Mouse (Mus musculus) kidney, adult 8-10 months (tissue): Measurements from ENCODE around the gene Tbx5.
"Not testable (repeated sequence)": the region's sequence is repeated elsewhere in the genome, so short reads cannot be mapped to it uniquely, and the experiment has no call there.

ENCODE experiments used
- DNase-seq, 2 experiments: peaks; one replicate each; pipeline ENCODE4 v3.0.0; 2022

The Tbx5 gene

DNA sequence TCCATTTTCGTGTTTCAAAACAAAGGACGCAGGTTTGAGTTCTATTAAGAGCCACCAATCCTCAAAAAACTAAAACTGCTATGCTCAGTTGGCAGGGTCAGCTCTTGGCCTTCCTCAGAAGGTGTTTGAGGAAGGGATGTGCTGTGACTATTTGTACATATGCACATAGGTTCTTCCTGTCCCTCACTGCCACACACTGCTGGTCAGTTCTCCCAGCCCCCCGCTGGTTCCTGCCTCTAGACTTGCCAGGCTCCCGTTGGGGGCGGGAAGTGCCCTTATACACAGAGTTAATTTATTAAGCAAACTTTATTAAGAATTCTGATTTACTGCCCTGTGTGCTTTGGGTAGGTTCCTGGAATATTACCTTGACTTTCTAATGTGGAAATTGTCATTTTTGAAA lies 11.9 kb downstream of the Tbx5 start:
- no peak for DNase-seq

GRCm38 (mm10) chr5:119844994-119845393 lies 12.5 kb downstream of the Tbx5 start:
- DNase-seq: peak in 1 of 2 experiments; percentile 1

DNA sequence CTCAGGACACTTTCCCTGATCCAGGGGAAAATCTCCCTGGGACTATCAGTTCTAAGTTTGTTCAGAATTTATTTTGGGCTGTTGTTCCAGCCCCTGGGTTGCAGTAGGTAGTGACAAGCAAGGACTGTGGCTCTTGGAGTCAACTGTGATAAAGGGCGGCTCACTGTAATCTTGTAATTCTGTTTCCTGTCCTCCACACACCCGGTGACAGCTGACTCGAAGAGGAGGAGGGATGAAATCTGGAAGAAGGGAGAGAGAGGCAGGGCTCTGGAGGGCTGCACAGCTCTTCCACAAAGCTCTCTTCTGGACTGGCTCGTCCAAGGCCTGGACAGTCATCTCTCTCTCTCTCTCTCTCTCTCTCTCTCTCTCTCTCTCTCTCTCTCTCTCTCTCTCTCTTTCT lies 24.6 kb downstream of the Tbx5 start:
- no peak for DNase-seq

GRCm38 (mm10) chr5:119861301-119861700 lies 28.8 kb downstream of the Tbx5 start:
- DNase-seq: no peak

- no peak for DNase-seq
Measured at GRCm38 (mm10) chr5:119862431-119862830, 30.0 kb downstream of the Tbx5 start.

- DNase-seq: no peak
Measured at GRCm38 (mm10) chr5:119866277-119867235, 34.1 kb downstream of the Tbx5 start.

DNA sequence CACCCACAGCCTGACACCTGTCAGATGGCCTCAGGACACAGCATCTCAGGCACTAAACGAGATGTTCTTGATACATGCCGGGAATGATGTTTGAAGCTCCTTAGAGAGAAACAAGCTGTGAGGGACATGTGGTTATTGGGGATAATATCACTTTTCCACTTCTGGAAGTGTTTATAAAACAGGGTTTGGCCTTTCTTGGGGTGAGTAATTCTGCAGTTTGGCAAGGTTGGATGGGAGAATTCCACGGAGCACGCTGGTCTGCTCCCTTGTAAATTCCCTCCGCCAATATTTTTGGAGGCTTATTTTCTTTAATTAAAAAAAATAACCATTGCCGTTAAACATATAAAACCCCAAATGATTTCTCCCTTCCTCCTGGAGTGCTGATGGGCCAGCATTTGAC lies 35.5 kb downstream of the Tbx5 start:
- DNase-seq: no peak

- DNase-seq: no peak
Measured at GRCm38 (mm10) chr5:119875421-119875820, 43.0 kb downstream of the Tbx5 start.

- DNase-seq: peak in 1 of 2 experiments; percentile 1
Measured at GRCm38 (mm10) chr5:119877185-119877584, 44.7 kb downstream of the Tbx5 start.

DNA sequence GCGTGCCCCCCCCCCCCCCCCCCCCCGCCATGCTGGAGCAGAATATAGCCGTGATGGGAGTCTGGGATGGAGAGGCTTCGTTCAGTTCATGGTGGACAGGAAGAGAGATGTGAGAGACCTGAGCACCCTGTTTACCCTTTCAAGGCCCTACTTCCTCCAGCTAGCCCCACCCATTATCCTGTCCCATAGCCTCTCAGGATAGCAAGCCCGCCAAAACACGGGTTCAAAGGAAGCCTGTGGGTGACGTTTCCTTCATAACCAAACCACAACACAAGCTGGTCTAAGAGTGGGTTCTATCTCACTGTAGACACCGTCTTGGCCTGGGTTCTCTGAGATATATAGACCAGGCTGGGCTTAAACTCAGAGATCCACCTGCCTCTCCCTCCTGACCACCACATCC lies 53.1 kb downstream of the Tbx5 start:
- DNase-seq: no peak

GRCm38 (mm10) chr5:119887381-119887780 lies 54.9 kb downstream of the Tbx5 start:
- DNase-seq: no peak

- DNase-seq: no peak
Measured at GRCm38 (mm10) chr5:119891960-119892359, 59.5 kb downstream of the Tbx5 start.

DNA sequence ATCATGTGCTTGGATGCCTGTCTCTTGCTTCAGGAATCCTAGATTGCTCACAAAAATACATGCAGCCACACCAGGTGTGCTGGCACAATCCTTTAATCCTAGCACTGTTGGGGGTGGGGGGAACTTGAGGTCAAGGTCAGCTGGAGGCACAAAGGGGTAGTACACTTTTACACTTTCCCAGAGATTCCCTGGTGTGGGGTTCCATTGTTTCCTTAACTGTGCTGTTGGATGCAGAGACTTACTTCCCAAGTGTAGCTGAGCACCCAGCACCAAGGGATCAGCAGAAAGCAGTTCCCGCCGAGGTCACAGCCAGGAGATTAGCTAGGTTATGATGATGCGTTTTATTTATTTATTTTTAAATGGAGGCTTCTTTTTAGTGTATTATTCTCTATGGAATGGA lies 60.6 kb downstream of the Tbx5 start:
- DNase-seq: no peak

DNA sequence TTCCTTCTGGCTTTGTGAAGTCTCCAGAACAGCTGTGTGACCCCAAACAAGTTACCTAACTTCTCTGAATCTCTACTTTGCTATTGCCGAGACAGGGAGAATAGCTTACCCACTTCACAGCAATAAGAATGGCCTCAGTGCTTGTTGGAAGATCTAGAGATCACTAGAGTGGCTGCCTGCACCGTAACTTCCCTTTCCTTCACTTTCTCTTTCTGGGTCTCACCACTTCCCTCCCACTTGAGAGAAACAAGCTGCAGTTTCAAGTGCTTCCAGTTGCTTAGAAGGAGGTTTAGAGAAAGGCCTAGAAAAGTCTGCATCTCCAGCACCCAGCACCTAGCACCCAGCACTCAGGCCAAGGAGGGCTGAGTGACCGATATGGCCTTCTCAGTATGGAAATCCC lies 64.1 kb downstream of the Tbx5 start:
- no peak for DNase-seq

DNA sequence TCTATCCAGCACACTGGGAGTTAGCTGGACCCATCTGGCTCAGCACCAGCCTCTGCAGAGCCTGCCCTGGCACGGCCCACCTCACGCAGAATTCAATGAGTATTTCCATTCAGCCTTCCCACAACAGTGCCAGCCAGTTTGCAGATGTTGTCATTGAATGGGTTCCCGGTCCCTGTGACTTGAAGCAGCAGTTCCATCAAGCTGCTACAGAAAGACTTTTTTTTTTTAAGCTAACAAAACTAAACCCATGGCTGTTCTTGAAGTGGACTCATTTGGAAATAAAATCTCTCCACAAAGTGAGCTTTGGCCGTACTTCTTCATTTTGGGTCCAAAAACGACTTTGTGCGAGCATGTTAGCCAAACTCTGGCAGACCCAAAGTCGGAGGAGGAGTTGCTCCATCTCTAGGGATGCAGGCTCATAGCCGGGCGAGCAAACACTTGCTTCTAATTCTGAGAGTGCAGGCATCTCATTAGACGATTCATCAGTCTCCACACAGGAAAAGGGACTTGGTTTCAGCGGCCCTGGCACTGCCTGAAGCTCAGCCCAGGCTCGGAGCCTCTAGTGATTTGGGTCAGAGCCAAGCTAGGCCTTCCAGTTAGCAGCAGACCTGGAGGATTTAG lies 84.2 kb downstream of the Tbx5 start:
- DNase-seq: no peak

GRCm38 (mm10) chr5:119918381-119918780 lies 85.9 kb downstream of the Tbx5 start:
- DNase-seq: not testable (repeated sequence)

- DNase-seq: no peak
Measured at GRCm38 (mm10) chr5:119920941-119921340, 88.5 kb downstream of the Tbx5 start.

DNA sequence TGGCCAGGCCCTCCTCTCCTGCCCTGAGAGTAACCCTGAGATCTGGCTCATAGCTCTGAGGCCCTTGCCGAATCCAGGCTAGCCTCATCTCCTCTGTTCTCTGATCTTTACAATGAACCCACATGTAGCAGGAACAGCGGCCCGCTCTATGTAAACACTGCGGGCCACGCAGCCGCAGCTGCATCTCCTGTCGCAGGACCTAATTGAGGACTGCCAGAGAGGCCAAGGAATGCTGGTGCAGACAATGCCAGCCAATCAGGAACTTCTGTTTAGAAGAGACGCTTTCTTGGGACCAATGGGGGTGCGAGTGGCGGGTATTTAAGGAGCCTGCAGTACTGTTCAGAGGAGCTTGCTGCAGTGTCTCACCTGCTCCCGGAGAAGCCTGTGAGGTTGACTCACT lies 89.8 kb downstream of the Tbx5 start:
- no peak for DNase-seq
